Mouse (Mus musculus) bone marrow macrophage, adult 2 months (primary cell): ENCODE measurements around the gene Hpn. TPM values are rescaled to one million over a fixed set of nuclear protein-coding genes. Genes with fewer than 3 reads are reported as not detected.

Source experiments
- H3K27ac ChIP-seq: 2 replicates; pipeline ENCODE4 v1.5.1; 2012; ENCODE audit warnings: low read depth, low read length; ENCODE audit not compliant: insufficient read depth
- H3K4me1 ChIP-seq: 2 replicates; pipeline ENCODE4 v1.6.1; 2012; ENCODE audit warnings: low read length; ENCODE audit not compliant: control insufficient read depth, insufficient read depth
- H3K4me3 ChIP-seq: 2 replicates; pipeline ENCODE4 v1.5.1; 2012; ENCODE audit warnings: mild to moderate bottlenecking, low read length, moderate library complexity; ENCODE audit not compliant: insufficient read depth
- CTCF ChIP-seq: IDR thresholded peaks from 2 replicates; pipeline ENCODE4 v1.5.1; 2012; ENCODE audit warnings: low read depth, mild to moderate bottlenecking, low read length, moderate library complexity
- POLR2A ChIP-seq: IDR thresholded peaks from 2 replicates; pipeline ENCODE4 v1.6.1; 2012; ENCODE audit warnings: mild to moderate bottlenecking, low read depth, low read length, borderline replicate concordance
- polyA plus RNA-seq: library from polyadenylated mRNA; stranded (reverse); fragments of >200 nt; gene quantifications from 2 replicates; pipeline ENCODE4 v1.2.4, GENCODE M21; 2012; ENCODE audit not compliant: missing spikeins, insufficient read depth, insufficient read length

Hpn gene
- polyA plus RNA-seq, 1 experiment: 30.9 TPM

GRCm38 (mm10) chr7:31113800-31114199 lies 1.3 kb downstream of the Hpn start:
- Histone ChIP-seq H3K27ac (no peak overlapping the region), H3K4me1 (peaks cover 22% of the 10 kb centered on the region), H3K4me3 (no peak overlapping the region)
- TF ChIP-seq POLR2A (no peak), CTCF (no peak)

- TF ChIP-seq CTCF (no peak), POLR2A (no peak)
- Histone ChIP-seq H3K4me3 (no peak overlapping the region), H3K27ac (no peak overlapping the region), H3K4me1 (peaks cover 22% of the 10 kb centered on the region)
Observed at GRCm38 (mm10) chr7:31112036-31112435, 3.1 kb downstream of the Hpn start.

GRCm38 (mm10) chr7:31110861-31111385 lies 4.2 kb downstream of the Hpn start:
- no peak for TF ChIP-seq CTCF
- TF ChIP-seq POLR2A: no peak
- H3K4me1 ChIP-seq: peaks cover 22% of the 10 kb centered on the region
- peak overlapping the region; percentile 3; the same call in 1 of the 2 replicates for H3K4me3 ChIP-seq
- H3K27ac ChIP-seq: peak overlapping the region; percentile 59

GRCm38 (mm10) chr7:31109796-31110195 lies 5.3 kb downstream of the Hpn start:
- Histone ChIP-seq H3K4me1 (peaks cover 25% of the 10 kb centered on the region), H3K4me3 (no peak overlapping the region), H3K27ac (no peak overlapping the region)
- TF ChIP-seq CTCF: no peak
- TF ChIP-seq POLR2A: no peak

GRCm38 (mm10) chr7:31109091-31109490 lies 6.0 kb downstream of the Hpn start:
- Histone ChIP-seq H3K4me1 (peaks cover 25% of the 10 kb centered on the region), H3K27ac (no peak overlapping the region), H3K4me3 (no peak overlapping the region)
- no peak for TF ChIP-seq POLR2A
- no peak for TF ChIP-seq CTCF

- Histone ChIP-seq H3K4me3 (no peak overlapping the region), H3K27ac (no peak overlapping the region), H3K4me1 (peaks cover 25% of the 10 kb centered on the region)
- no peak for TF ChIP-seq POLR2A
- no peak for TF ChIP-seq CTCF
Observed at GRCm38 (mm10) chr7:31107781-31108180, 7.3 kb downstream of the Hpn start.

- no peak for TF ChIP-seq POLR2A
- no peak for TF ChIP-seq CTCF
- no peak overlapping the region for H3K4me3 ChIP-seq
- H3K4me1 ChIP-seq: peaks cover 17% of the 10 kb centered on the region
- no peak overlapping the region for H3K27ac ChIP-seq
Observed at GRCm38 (mm10) chr7:31106166-31106565, 8.9 kb downstream of the Hpn start.

GRCm38 (mm10) chr7:31105061-31105768 lies 9.9 kb downstream of the Hpn start:
- Histone ChIP-seq H3K4me3 (peak overlapping the region; percentile 20; the same call in 1 of the 2 replicates), H3K27ac (no peak overlapping the region), H3K4me1 (peaks cover 15% of the 10 kb centered on the region)
- TF ChIP-seq POLR2A: no peak
- TF ChIP-seq CTCF: peak; percentile 99

GRCm38 (mm10) chr7:31100786-31101185 lies 14.3 kb downstream of the Hpn start:
- Histone ChIP-seq H3K4me3 (no peak overlapping the region), H3K27ac (no peak overlapping the region), H3K4me1 (peaks cover 9% of the 10 kb centered on the region)
- TF ChIP-seq POLR2A (no peak), CTCF (no peak)

GRCm38 (mm10) chr7:31099612-31099982 lies 15.5 kb downstream of the Hpn start:
- no peak overlapping the region for H3K27ac ChIP-seq
- H3K4me1 ChIP-seq: peaks cover 6% of the 10 kb centered on the region; the same call in 1 of the 2 replicates
- TF ChIP-seq POLR2A (no peak), CTCF (no peak)
- no peak overlapping the region for H3K4me3 ChIP-seq
